Mouse (Mus musculus) CH12.LX (cell line): Measurements from ENCODE around the gene Cyp2a5. TPM values are rescaled to one million over a fixed set of nuclear protein-coding genes. Genes with fewer than 3 reads are reported as not detected.
"Not testable (repeated sequence)": the region's sequence is repeated elsewhere in the genome, so short reads cannot be mapped to it uniquely, and the experiment has no call there.

Experiments used
- DNase-seq: peaks from one replicate; pipeline ENCODE4 v3.0.0-alpha.2; 2013; ENCODE audit errors: extremely low read depth
- H3K27ac ChIP-seq: 2 replicates; pipeline ENCODE4 v1.5.1; 2012; ENCODE audit warnings: low read depth, mild to moderate bottlenecking, control low read depth, moderate library complexity; ENCODE audit not compliant: insufficient read depth
- H3K27me3 ChIP-seq: replicated peaks from 2 replicates; pipeline ENCODE3; 2012; ENCODE audit warnings: inconsistent platforms
- H3K36me3 ChIP-seq, 2 experiments: replicated peaks in 1 of 2; 2 replicates each; pipeline versions ENCODE3 to v1.6.1; 2012; ENCODE audit warnings: inconsistent platforms in 1 of 2, low read length in 1 of 2, mild to moderate bottlenecking in 1 of 2, mixed read lengths in 1 of 2, moderate library complexity in 1 of 2; ENCODE audit not compliant: control insufficient read depth in 1 of 2, insufficient read depth in 1 of 2
- H3K4me1 ChIP-seq, 2 experiments: 2 replicates each; pipeline ENCODE4 v1.6.1; 2012; ENCODE audit warnings: inconsistent platforms in 1 of 2, moderate library complexity in 1 of 2; ENCODE audit not compliant: insufficient read depth in 2 of 2, control insufficient read depth in 1 of 2
- H3K4me2 ChIP-seq: 2 replicates; pipeline ENCODE4 v1.6.1; 2012; ENCODE audit warnings: low read depth, mild to moderate bottlenecking, control low read depth; ENCODE audit not compliant: poor library complexity, insufficient read depth, severe bottlenecking
- H3K4me3 ChIP-seq, 3 experiments: fragments of 150-350 bp in 1 of 3; sonication (generic) in 1 of 3; replicated peaks in 1 of 3; 2 replicates each; pipeline versions ENCODE3 to v1.5.1; 2011 to 2012; ENCODE audit warnings: low read depth in 2 of 3, low read length in 2 of 3, mild to moderate bottlenecking in 2 of 3, moderate library complexity in 2 of 3, control low read depth in 1 of 3, improper control_type of control experiment in 1 of 3, inconsistent platforms in 1 of 3, mixed read lengths in 1 of 3; ENCODE audit not compliant: poor library complexity in 1 of 3
- H3K79me2 ChIP-seq: replicated peaks from 2 replicates; pipeline ENCODE4 v1.6.1; 2012; ENCODE audit warnings: mild to moderate bottlenecking, moderate library complexity; ENCODE audit not compliant: control insufficient read depth, poor library complexity, insufficient read depth, severe bottlenecking; ENCODE audit errors: extremely low read depth
- H3K9ac ChIP-seq: 2 replicates; pipeline ENCODE4 v1.6.1; 2012; ENCODE audit warnings: low read depth, mild to moderate bottlenecking, control low read depth, moderate library complexity; ENCODE audit not compliant: insufficient read depth
- H3K9me3 ChIP-seq: replicated peaks from 2 replicates; pipeline ENCODE3; 2012; ENCODE audit warnings: low read length, inconsistent platforms, mixed read lengths
- GABPA ChIP-seq: IDR thresholded peaks from 2 replicates; pipeline ENCODE4 v1.6.1; 2012; ENCODE audit warnings: low read depth, low read length, improper control_type of control experiment, inconsistent platforms; ENCODE audit not compliant: insufficient replicate concordance
- HCFC1 ChIP-seq: IDR thresholded peaks from 2 replicates; pipeline ENCODE4 v1.6.1; 2012; ENCODE audit warnings: low read depth, mild to moderate bottlenecking, inconsistent platforms, low read length, improper control_type of control experiment
- NELFE ChIP-seq: IDR thresholded peaks from 2 replicates; pipeline ENCODE4 v1.6.1; 2011; ENCODE audit warnings: low read depth, low read length, improper control_type of control experiment
- SMC3 ChIP-seq: IDR thresholded peaks from 2 replicates; pipeline ENCODE4 v1.6.1; 2011; ENCODE audit warnings: low read depth, low read length, improper control_type of control experiment
- dilution Hi-C: fragments of 300-500 bp; cut with MboI; formaldehyde crosslinking; loops from 2 replicates; pipeline ENCODE4 v1.14.3; 2020; ENCODE audit warnings: low sequenced_read_pairs; ENCODE audit not compliant: extremely low pct_unique_long_range_greater_than_20kb, extremely low pct_ligation_motif_present
- in situ Hi-C: fragments of 300-500 bp; cut with MboI; formaldehyde crosslinking; loops from 3 replicates; pipeline ENCODE4 v1.14.3; 2019; ENCODE audit warnings: low sequenced_read_pairs, low pct_ligation_motif_present, low pct_unique_long_range_greater_than_20kb, mixed read lengths
- polyA plus RNA-seq: library from polyadenylated mRNA; unstranded; fragments of >175 nt; gene quantifications from 2 replicates; pipeline ENCODE4 v1.2.1, GENCODE M21; 2012; ENCODE audit warnings: low read depth; ENCODE audit not compliant: insufficient read length
- total RNA-seq, 2 experiments: library from RNA; depleted of rRNA; stranded (reverse); fragments of 300-350 nt in 1 of 2; fragments of >200 nt in 1 of 2; gene quantifications; 2 replicates each; pipeline ENCODE4 v1.2.3; 2012 to 2014

The Cyp2a5 gene
- total and polyA plus RNA-seq, 3 experiments, result not detected

DNA sequence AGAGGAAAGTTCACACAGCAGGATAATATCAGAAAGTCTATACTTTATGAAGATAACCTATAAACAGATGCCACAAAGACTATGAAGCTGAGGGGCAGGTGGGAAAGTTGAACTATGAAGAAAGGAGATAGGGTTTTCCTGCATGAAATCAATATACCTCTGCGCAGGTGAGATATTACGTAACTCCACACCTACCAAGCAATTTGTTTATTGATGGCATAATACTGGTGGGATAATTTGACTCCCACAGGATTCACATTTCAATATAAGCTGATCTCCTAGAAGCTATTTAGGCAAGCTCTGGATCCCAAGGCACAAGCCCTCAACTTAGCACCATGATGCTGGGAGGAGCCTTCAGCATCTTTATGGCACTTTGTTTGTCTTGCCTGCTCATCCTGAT, 26.5 kb upstream of the Cyp2a5 start, which contains the start of gene Cyp2g1:
TSS of gene Cyp2g1 (plus strand) at position 301 of the 400 bp plus-strand sequence.
- no peaks in the 10 kb centered on the region for H3K79me2 ChIP-seq
- in situ Hi-C loops, result no loop called here
- no peaks in the 10 kb centered on the region for H3K36me3 ChIP-seq
- peaks cover 2 to 5% of the 10 kb centered on the region in 2 experiments; a peak in 1 of 4 replicates for H3K4me1 ChIP-seq
- no peaks in the 10 kb centered on the region for H3K9me3 ChIP-seq
- no peak within 1 kb of the TSS for H3K4me3 ChIP-seq
- DNase-seq, result no peak
- H3K4me2 ChIP-seq, result no peak within 1 kb of the TSS
- no peak within 1 kb of the TSS for H3K27ac ChIP-seq
- dilution Hi-C loops, result no loop called here
- H3K9ac ChIP-seq, result no peak within 1 kb of the TSS
- TF ChIP-seq NELFE (no peak), HCFC1 (no peak), SMC3 (no peak), GABPA (no peak)
- TF ChIP-seq, all 38 proteins: peak for 0
- no peaks in the 10 kb centered on the region for H3K27me3 ChIP-seq

DNA sequence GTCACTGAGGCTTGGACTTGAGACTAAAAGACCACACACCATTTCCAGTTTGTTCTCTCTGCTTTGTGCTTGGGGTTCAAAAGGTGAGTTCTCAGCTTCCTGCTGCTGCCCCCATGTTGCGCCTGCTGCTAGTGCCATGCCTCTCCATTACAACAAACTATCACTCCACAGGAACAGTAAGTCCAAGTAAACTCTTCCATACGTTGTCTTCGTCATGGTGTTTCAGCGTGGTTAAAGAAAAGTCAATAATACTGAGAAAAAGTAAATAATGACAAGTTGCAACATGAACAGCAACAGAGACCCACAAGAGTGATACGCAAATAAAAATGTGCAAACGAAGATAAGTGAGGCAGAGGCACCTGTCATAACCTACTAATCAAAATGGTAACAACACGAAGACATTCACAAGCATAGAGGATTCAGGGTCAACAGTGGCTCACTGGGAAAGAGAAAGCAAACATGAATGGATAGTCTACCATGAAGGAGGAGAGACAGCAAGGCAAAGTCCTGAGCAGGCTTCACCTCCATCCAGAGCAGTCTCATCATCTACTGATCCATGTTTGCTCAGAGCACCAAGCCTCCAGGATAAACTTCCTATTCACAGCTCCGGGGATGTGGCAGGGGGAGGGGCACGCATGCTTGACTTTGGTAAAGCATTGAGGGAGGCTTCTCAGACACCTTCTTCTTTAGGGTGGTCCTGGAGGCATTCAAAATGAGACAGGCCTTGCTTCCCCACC, 3.4 kb upstream of the Cyp2a5 start:
- in situ Hi-C loops, H3K36me3 ChIP-seq, H3K27me3 ChIP-seq, H3K9ac ChIP-seq, H3K4me2 ChIP-seq, H3K27ac ChIP-seq, H3K4me1 ChIP-seq, dilution Hi-C loops, H3K9me3 ChIP-seq, DNase-seq, H3K79me2 ChIP-seq, H3K4me3 ChIP-seq: not testable (repeated sequence)

DNA sequence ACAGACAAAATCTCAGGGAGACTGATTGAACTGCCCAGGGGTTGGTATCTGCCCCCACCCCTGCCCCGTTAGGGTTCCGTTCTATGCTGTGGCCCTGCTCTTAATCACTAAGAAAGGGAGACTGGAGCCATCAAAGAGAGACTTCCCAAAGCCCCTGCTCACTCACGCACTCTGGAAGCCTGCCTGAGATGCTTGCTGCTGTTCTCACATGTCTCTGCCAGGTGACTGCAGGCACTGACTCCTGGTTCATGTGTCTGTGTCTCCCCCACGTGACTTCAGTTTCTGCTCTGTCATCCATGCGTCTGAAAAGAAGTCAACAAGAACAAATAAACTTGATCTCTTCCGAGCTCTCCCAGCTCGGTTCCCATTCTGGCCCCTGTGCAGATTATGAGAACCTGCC, 2.4 kb upstream of the Cyp2a5 start:
- DNase-seq, H3K4me2 ChIP-seq, H3K36me3 ChIP-seq, H3K4me3 ChIP-seq, H3K9me3 ChIP-seq, H3K27ac ChIP-seq, dilution Hi-C loops, H3K27me3 ChIP-seq, H3K4me1 ChIP-seq, in situ Hi-C loops, H3K9ac ChIP-seq, H3K79me2 ChIP-seq: not testable (repeated sequence)

DNA sequence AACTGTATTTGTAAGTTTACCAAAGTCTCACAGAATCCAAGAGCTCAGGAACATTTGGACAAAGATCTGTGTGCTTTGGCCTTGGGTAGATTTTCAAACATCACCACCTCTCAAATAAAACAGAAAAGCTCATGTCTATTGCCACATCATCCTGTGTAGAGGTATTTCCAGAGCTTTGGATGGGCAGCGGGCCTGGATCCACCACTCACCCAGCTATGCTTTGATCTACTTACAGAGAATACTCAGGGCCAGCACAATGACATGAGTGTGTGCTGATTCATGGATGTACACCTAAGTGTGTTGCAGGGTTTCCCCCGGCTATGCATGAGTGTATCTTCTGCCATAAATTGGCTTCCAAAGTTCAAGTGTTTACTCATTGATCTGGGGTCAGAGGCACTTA, 8.3 kb downstream of the Cyp2a5 start:
- DNase-seq, H3K9ac ChIP-seq, H3K4me3 ChIP-seq, H3K9me3 ChIP-seq, dilution Hi-C loops, H3K27ac ChIP-seq, H3K79me2 ChIP-seq, H3K36me3 ChIP-seq, H3K4me1 ChIP-seq, H3K27me3 ChIP-seq, H3K4me2 ChIP-seq: not testable (repeated sequence)
- in situ Hi-C loops, result loop anchor here (10.0 kb wide), 1 partner anchor 69 kb away; no protein-coding TSS in a partner anchor

DNA sequence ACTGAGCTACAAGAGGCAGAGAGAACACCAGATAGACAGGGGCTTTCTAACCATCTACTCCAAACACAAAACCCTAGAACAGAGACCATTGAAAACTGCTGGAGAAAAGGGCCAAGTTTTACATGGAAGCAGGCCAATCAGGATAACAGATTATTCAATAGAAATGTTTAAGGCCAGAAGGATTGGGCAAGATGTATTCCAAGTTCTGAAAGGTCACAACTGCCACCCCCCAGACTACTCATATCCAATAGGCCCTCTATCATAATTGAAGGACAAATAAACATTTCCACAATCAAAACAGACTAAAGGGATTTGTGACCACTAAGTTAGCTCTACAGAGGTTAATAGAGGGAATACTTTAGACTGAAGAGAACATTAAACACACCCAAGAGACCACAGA, 15.0 kb downstream of the Cyp2a5 start:
- H3K9me3 ChIP-seq, H3K27me3 ChIP-seq, H3K4me2 ChIP-seq, H3K36me3 ChIP-seq, H3K9ac ChIP-seq, H3K27ac ChIP-seq, H3K4me1 ChIP-seq, DNase-seq, in situ Hi-C loops, dilution Hi-C loops, H3K4me3 ChIP-seq, H3K79me2 ChIP-seq: not testable (repeated sequence)

DNA sequence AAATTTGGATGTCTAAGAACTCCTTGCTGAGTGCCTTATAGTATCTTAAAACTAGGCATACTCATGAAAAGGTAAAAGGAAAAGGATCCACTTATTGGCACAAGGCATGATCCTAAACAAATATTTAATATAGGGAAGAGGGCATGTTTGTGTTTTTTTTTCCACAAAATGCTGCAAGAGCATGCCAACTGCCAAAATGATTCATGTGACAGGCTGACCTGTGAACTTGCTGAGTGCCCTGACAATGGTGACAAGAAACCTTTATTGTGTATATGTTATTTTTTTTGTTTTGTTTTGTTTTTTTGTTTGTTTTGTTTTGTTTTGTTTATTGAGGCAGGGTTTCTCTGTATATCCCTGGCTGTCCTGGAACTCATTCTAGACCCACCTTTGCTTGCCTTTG, 43.5 kb downstream of the Cyp2a5 start:
- DNase-seq, H3K27ac ChIP-seq, in situ Hi-C loops: not testable (repeated sequence)

More for the DNA sequence above, 43.5 kb downstream of the Cyp2a5 start:
- dilution Hi-C loops, H3K36me3 ChIP-seq, H3K4me1 ChIP-seq, H3K4me3 ChIP-seq, H3K4me2 ChIP-seq, H3K79me2 ChIP-seq, H3K27me3 ChIP-seq, H3K9ac ChIP-seq, H3K9me3 ChIP-seq: not testable (repeated sequence)
